Mouse (Mus musculus) neural tube, embryonic 15.5 days (tissue): ENCODE measurements around the gene Gm37240. TPM values are rescaled to one million over a fixed set of nuclear protein-coding genes. Genes with fewer than 3 reads are reported as not detected.

Experiments
- ATAC-seq: fragments of 200-750 bp; cut with Nextera tagmentation; 2 replicates; pipeline ENCODE4 v1.8.0; 2017; ENCODE audit warnings: mild to moderate bottlenecking, moderate TSS enrichment, moderate library complexity; ENCODE audit not compliant: low FRiP score
- H3K27ac ChIP-seq: fragments of 300-500 bp; sonication (generic); replicated peaks from 2 replicates; pipeline ENCODE4 v1.5.1; 2015; ENCODE audit warnings: mild to moderate bottlenecking, inconsistent platforms
- H3K27me3 ChIP-seq: fragments of 300-500 bp; sonication (generic); replicated peaks from 2 replicates; pipeline ENCODE4 v1.6.1; 2015; ENCODE audit warnings: inconsistent platforms
- H3K36me3 ChIP-seq: fragments of 300-500 bp; sonication (generic); 2 replicates; pipeline ENCODE4 v1.6.1; 2015; ENCODE audit warnings: inconsistent platforms
- H3K4me1 ChIP-seq: fragments of 300-500 bp; sonication (generic); 2 replicates; pipeline ENCODE4 v1.6.1; 2015; ENCODE audit warnings: inconsistent platforms
- H3K4me2 ChIP-seq: fragments of 300-500 bp; sonication (generic); 2 replicates; pipeline ENCODE4 v1.6.1; 2015; ENCODE audit warnings: inconsistent platforms, mild to moderate bottlenecking, moderate library complexity
- H3K4me3 ChIP-seq: fragments of 300-500 bp; sonication (generic); replicated peaks from 2 replicates; pipeline ENCODE4 v1.5.1; 2015; ENCODE audit warnings: mild to moderate bottlenecking, inconsistent platforms
- H3K9ac ChIP-seq: fragments of 300-500 bp; sonication (generic); replicated peaks from 2 replicates; pipeline ENCODE4 v1.6.1; 2015; ENCODE audit warnings: mild to moderate bottlenecking, inconsistent platforms
- H3K9me3 ChIP-seq: fragments of 300-500 bp; sonication (generic); replicated peaks from 2 replicates; pipeline ENCODE4 v1.6.1; 2016; ENCODE audit warnings: inconsistent platforms
- WGBS: fragments of 180-500 bp; shearing (Covaris S2); methylation state at CpG from one replicate; pipeline ENCODE4 v1.1.7; 2015; ENCODE audit warnings: mixed read lengths; 5-methylcytosine and 5-hydroxymethylcytosine counted together
- polyA plus RNA-seq: library from polyadenylated mRNA; unstranded; fragments of >200 nt; fragmentation: Nextera tagmentation; extraction: Ambion mirVana; gene quantifications from 2 replicates; pipeline ENCODE4 v1.2.1, GENCODE M21; 2015

Gm37240 gene
- polyA plus RNA-seq, 1 experiment from 2014 or later: 0.99 TPM

GRCm38 (mm10) chr3:84807826-84808225 lies 1079.5 kb downstream of the Gm37240 start:
- Histone ChIP-seq H3K9ac (no peak overlapping the region), H3K27ac (no peak overlapping the region), H3K9me3 (no peaks in the 10 kb centered on the region), H3K4me1 (peaks cover 5% of the 10 kb centered on the region), H3K4me3 (no peak overlapping the region), H3K27me3 (no peaks in the 10 kb centered on the region), H3K4me2 (no peak overlapping the region), H3K36me3 (no peaks in the 10 kb centered on the region)
- 80% methylated on average over 3 of the region's 3 CpGs for WGBS
- no peak for ATAC-seq

- no peak overlapping the region for H3K4me3 ChIP-seq
- no peaks in the 10 kb centered on the region for H3K27me3 ChIP-seq
- no peaks in the 10 kb centered on the region for H3K4me1 ChIP-seq
- H3K9me3 ChIP-seq: no peaks in the 10 kb centered on the region
- H3K4me2 ChIP-seq: no peak overlapping the region
- no peak overlapping the region for H3K9ac ChIP-seq
- 67% methylated on average over 2 of the region's 2 CpGs for WGBS
- H3K36me3 ChIP-seq: no peaks in the 10 kb centered on the region
- H3K27ac ChIP-seq: no peak overlapping the region
- ATAC-seq: no peak
These were observed 1081.1 kb downstream of the Gm37240 start for GRCm38 (mm10) chr3:84806206-84806605.

GRCm38 (mm10) chr3:84804036-84804435 lies 1083.3 kb downstream of the Gm37240 start:
- Histone ChIP-seq H3K9ac (no peak overlapping the region), H3K36me3 (no peaks in the 10 kb centered on the region), H3K27me3 (no peaks in the 10 kb centered on the region), H3K27ac (no peak overlapping the region), H3K4me3 (no peak overlapping the region), H3K4me1 (no peaks in the 10 kb centered on the region), H3K9me3 (no peaks in the 10 kb centered on the region), H3K4me2 (no peak overlapping the region)
- 81% methylated on average over 9 of the region's 9 CpGs for WGBS
- no peak for ATAC-seq

GRCm38 (mm10) chr3:84787914-84788313 lies 1099.4 kb downstream of the Gm37240 start:
- Histone ChIP-seq H3K4me1 (no peaks in the 10 kb centered on the region), H3K36me3 (no peaks in the 10 kb centered on the region), H3K9ac (no peak overlapping the region), H3K4me3 (no peak overlapping the region), H3K27me3 (no peaks in the 10 kb centered on the region), H3K9me3 (peaks cover 3% of the 10 kb centered on the region; the same call in 1 of the 2 replicates), H3K4me2 (no peak overlapping the region), H3K27ac (no peak overlapping the region)
- WGBS: 95% methylated on average over 4 of the region's 4 CpGs
- no peak for ATAC-seq

GRCm38 (mm10) chr3:84776084-84776483 lies 1111.2 kb downstream of the Gm37240 start:
- Histone ChIP-seq H3K27ac (no peak overlapping the region), H3K4me3 (no peak overlapping the region), H3K9me3 (no peaks in the 10 kb centered on the region; the same call in 1 of the 2 replicates), H3K4me2 (no peak overlapping the region), H3K36me3 (no peaks in the 10 kb centered on the region), H3K27me3 (no peaks in the 10 kb centered on the region), H3K9ac (no peak overlapping the region), H3K4me1 (no peaks in the 10 kb centered on the region)
- WGBS: 87% methylated on average over 1 of the region's 1 CpGs
- no peak for ATAC-seq

- H3K4me2 ChIP-seq: no peak overlapping the region
- no peak for ATAC-seq
- H3K9me3 ChIP-seq: no peaks in the 10 kb centered on the region; the same call in 1 of the 2 replicates
- no peaks in the 10 kb centered on the region for H3K36me3 ChIP-seq
- no peak overlapping the region for H3K4me3 ChIP-seq
- no peak overlapping the region for H3K9ac ChIP-seq
- WGBS: 46% methylated on average over 4 of the region's 4 CpGs
- H3K4me1 ChIP-seq: no peaks in the 10 kb centered on the region
- no peak overlapping the region for H3K27ac ChIP-seq
- H3K27me3 ChIP-seq: no peaks in the 10 kb centered on the region
These were observed 1111.7 kb downstream of the Gm37240 start for GRCm38 (mm10) chr3:84775577-84775976.

- Histone ChIP-seq H3K36me3 (no peaks in the 10 kb centered on the region), H3K9ac (no peak overlapping the region), H3K4me3 (no peak overlapping the region), H3K4me1 (no peaks in the 10 kb centered on the region), H3K9me3 (no peaks in the 10 kb centered on the region; the same call in 1 of the 2 replicates), H3K27ac (no peak overlapping the region), H3K4me2 (no peak overlapping the region), H3K27me3 (no peaks in the 10 kb centered on the region)
- 62% methylated on average over 6 of the region's 6 CpGs for WGBS
- ATAC-seq: no peak
These were observed 1112.3 kb downstream of the Gm37240 start for GRCm38 (mm10) chr3:84775067-84775423.

- ATAC-seq: no peak
- Histone ChIP-seq H3K27me3 (no peaks in the 10 kb centered on the region), H3K36me3 (no peaks in the 10 kb centered on the region), H3K9me3 (no peaks in the 10 kb centered on the region; the same call in 1 of the 2 replicates), H3K9ac (no peak overlapping the region), H3K4me1 (no peaks in the 10 kb centered on the region), H3K27ac (no peak overlapping the region), H3K4me3 (no peak overlapping the region), H3K4me2 (no peak overlapping the region)
- 20% methylated on average over 8 of the region's 8 CpGs for WGBS
These were observed 1112.9 kb downstream of the Gm37240 start for GRCm38 (mm10) chr3:84774246-84775066.

- 48% methylated on average over 2 of the region's 2 CpGs for WGBS
- Histone ChIP-seq H3K4me1 (no peaks in the 10 kb centered on the region), H3K9me3 (no peaks in the 10 kb centered on the region; the same call in 1 of the 2 replicates), H3K9ac (no peak overlapping the region), H3K27me3 (no peaks in the 10 kb centered on the region), H3K4me2 (no peak overlapping the region), H3K27ac (no peak overlapping the region), H3K4me3 (no peak overlapping the region), H3K36me3 (no peaks in the 10 kb centered on the region)
- no peak for ATAC-seq
These were observed 1115.3 kb downstream of the Gm37240 start for GRCm38 (mm10) chr3:84771980-84772379.

- no peak for ATAC-seq
These were observed 1116.8 kb downstream of the Gm37240 start for GRCm38 (mm10) chr3:84770518-84770917.

GRCm38 (mm10) chr3:84769411-84769810 lies 1117.9 kb downstream of the Gm37240 start:
- WGBS: 83% methylated on average over 6 of the region's 6 CpGs

More at GRCm38 (mm10) chr3:84770518-84770917, 1116.8 kb downstream of the Gm37240 start:
- 91% methylated on average over 6 of the region's 6 CpGs for WGBS
- H3K27ac ChIP-seq: no peak overlapping the region
- no peak overlapping the region for H3K9ac ChIP-seq
- no peak overlapping the region for H3K4me3 ChIP-seq
- no peaks in the 10 kb centered on the region; the same call in 1 of the 2 replicates for H3K9me3 ChIP-seq
- no peak overlapping the region for H3K4me2 ChIP-seq
- H3K27me3 ChIP-seq: no peaks in the 10 kb centered on the region
- H3K36me3 ChIP-seq: no peaks in the 10 kb centered on the region
- no peaks in the 10 kb centered on the region for H3K4me1 ChIP-seq

GRCm38 (mm10) chr3:84768940-84769339 lies 1118.4 kb downstream of the Gm37240 start:
- Histone ChIP-seq H3K27me3 (no peaks in the 10 kb centered on the region), H3K27ac (no peak overlapping the region), H3K9me3 (no peaks in the 10 kb centered on the region; the same call in 1 of the 2 replicates), H3K4me2 (no peak overlapping the region), H3K9ac (no peak overlapping the region), H3K4me3 (no peak overlapping the region), H3K36me3 (no peaks in the 10 kb centered on the region), H3K4me1 (no peaks in the 10 kb centered on the region)
- ATAC-seq: no peak
- WGBS: 92% methylated on average over 4 of the region's 4 CpGs

More at GRCm38 (mm10) chr3:84769411-84769810, 1117.9 kb downstream of the Gm37240 start:
- no peak for ATAC-seq
- Histone ChIP-seq H3K4me2 (no peak overlapping the region), H3K36me3 (no peaks in the 10 kb centered on the region), H3K4me3 (no peak overlapping the region), H3K4me1 (no peaks in the 10 kb centered on the region), H3K27me3 (no peaks in the 10 kb centered on the region), H3K9ac (no peak overlapping the region), H3K27ac (no peak overlapping the region), H3K9me3 (no peaks in the 10 kb centered on the region; the same call in 1 of the 2 replicates)
